Mouse (Mus musculus) layer of hippocampus, adult 2 months (tissue): ENCODE measurements around the gene L3hypdh. TPM values are rescaled to one million over a fixed set of nuclear protein-coding genes. Genes with fewer than 3 reads are reported as not detected.
A peak's percentile ranks its signal among the peaks of the same experiment; 100 is the strongest.

ENCODE experiments used
- DNase-seq, 2 experiments: peaks; one replicate each; pipeline ENCODE4 v3.0.0; 2022; ENCODE audit warnings: low spot score in 2 of 2
- H3K27ac ChIP-seq: fragments of 200-600 bp; 2 replicates; pipeline ENCODE4 v1.8.1; 2022
- H3K4me3 ChIP-seq: fragments of 200-600 bp; 2 replicates; pipeline ENCODE4 v1.8.1; 2022; ENCODE audit warnings: mild to moderate bottlenecking
- CTCF ChIP-seq: fragments of 200-600 bp; conservative IDR thresholded peaks from 2 replicates; pipeline ENCODE4 v1.8.1; 2022; ENCODE audit warnings: antibody characterized with exemption, mild to moderate bottlenecking, moderate library complexity
- microRNA-seq, 2 experiments: library from miRNA; unstranded; fragments of <30 nt; microRNA quantifications; one replicate each; pipeline ENCODE4 v1.2.0; 2021
- total RNA-seq, 2 experiments: library from RNA; stranded (reverse); gene quantifications; 2 replicates each; pipeline ENCODE4 v1.2.3; 2021

L3hypdh gene
- total RNA-seq, 2 experiments from 2014 or later, result 3.0 to 3.5 TPM

DNA sequence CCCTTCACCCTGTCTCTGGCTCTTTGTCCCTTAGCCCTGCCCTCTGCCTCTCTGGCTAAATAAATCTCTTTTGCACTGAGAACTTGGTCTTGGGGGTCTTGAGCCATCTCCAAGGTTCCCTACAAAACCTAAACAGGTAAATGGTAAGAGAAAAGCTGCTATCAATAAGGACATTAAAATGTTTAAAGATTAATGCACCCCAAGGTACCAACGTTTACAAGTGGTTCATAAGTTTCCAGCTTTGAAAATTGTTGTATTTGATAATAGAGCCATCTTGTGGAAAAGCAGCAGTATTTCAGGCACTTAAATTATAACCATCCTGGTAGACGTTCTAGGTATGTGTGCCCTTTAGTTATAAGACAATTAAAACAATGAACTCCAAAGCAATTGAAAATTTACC lies 37.7 kb downstream of the L3hypdh start:
- H3K4me3 ChIP-seq, result no peak overlapping the region
- TF ChIP-seq CTCF, result peak; percentile 92
- no peak for DNase-seq
- H3K27ac ChIP-seq, result no peak overlapping the region

DNA sequence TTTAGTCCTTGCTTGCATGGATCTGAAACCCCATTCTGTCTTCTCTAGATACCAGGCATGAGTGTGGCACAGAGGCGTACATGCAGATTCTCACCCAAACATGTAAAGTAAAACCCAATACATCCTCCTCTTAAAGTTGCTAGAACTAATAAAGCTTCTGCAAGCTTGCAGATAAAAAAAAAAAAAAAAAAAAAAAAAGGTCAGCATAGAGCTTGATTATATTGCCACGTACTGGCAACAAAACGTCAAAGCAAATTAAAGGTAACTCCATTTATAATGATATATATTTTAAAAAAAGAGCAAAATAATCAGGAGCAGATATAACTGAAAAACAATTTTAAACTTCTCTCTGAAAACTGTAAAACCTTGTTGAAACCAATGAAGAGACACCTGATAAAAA lies 44.0 kb downstream of the L3hypdh start:
- no peak for DNase-seq

DNA sequence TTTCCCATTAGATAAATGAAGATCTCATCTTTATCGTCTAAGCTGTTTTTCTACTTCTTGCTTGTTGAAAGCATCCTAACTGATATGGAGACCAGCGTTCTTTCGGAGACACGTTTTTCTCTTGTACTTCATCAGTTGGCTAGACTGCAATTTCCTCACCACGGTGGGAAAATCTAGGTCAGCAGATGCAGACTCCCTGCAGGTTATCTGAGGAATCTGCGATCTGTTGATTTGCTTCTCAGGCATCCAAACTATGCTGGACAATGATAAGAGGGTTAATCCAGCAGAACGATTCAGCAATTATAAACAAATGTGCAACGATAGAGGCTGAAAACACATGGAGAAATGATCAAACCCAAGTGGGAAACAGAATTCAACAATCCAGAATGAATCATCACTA lies 45.7 kb downstream of the L3hypdh start:
- no peak for TF ChIP-seq CTCF
- no peak overlapping the region for H3K4me3 ChIP-seq
- DNase-seq, result no peak
- no peak overlapping the region for H3K27ac ChIP-seq

More for the DNA sequence above, 44.0 kb downstream of the L3hypdh start:
- Histone ChIP-seq H3K4me3 (no peak overlapping the region), H3K27ac (no peak overlapping the region)
- no peak for TF ChIP-seq CTCF

DNA sequence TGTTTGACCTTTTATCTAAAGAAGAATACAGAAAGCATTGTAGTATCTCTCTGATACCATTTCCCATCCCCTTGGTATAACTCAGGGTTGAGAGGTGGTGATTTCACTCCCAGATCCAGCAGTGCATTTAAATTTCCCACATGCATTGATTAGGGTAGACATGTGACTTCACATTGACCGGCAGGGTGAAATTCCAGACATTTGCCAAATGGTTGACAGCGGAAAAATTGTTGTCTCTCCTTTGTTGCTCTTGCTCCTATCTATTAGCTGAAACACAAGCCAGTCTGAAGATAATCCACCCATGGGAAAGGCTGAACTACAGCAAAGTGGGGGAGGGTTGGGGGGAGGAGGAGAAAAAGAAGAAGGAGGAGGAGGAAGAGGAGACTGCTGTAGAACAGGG lies 46.4 kb downstream of the L3hypdh start:
- no peak overlapping the region for H3K27ac ChIP-seq
- no peak overlapping the region for H3K4me3 ChIP-seq
- TF ChIP-seq CTCF, result no peak
- DNase-seq, result no peak

DNA sequence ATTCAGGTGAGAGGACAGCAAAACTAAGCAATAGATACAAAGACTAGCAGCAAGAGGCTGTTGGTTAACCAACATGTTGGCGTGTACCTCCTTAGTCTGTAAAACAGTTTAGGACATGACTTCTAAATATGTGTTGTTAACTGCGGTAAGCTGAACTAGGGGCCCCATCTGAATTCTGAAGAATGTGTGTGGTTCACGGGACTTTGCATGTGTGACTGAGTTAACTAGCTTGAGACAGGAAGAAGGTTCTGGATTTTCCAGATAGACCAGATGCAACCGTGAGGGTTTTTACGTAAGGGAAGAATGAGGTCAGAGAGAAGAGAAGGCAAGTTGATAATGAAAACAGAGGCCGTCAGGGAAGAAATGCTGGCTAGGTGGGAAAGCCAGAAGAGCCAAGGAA lies 48.2 kb downstream of the L3hypdh start:
- no peak overlapping the region for H3K27ac ChIP-seq
- no peak overlapping the region for H3K4me3 ChIP-seq
- TF ChIP-seq CTCF, result no peak
- DNase-seq, result no peak

DNA sequence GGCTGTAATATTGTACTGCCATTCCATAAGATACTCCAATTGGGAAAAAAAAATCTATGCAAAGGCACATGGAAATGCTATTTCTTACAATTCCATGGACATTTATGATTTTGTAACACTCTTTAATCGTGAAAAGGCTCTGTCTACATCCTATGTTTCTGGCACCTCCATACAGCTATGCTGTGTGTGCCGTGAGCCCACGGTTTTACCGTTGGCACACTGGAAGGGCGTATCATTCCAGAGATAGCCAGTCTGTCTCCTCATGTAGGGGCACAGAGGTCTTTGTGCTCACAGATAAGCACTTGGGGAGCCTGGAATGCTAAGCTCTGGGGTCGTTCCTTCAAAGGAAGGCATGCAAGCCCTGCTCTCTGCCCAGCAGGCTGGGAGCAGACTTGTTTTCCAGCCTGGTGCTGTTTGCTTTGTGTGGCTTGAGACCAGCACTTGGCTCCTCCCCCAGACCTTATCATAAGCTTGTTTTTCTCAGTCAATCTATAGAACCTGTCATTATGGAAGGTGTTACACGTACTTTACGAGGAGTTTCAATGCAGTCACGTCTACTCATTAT lies 49.1 kb downstream of the L3hypdh start:
- Histone ChIP-seq H3K4me3 (no peak overlapping the region), H3K27ac (no peak overlapping the region)
- no peak for TF ChIP-seq CTCF
- DNase-seq, result no peak

DNA sequence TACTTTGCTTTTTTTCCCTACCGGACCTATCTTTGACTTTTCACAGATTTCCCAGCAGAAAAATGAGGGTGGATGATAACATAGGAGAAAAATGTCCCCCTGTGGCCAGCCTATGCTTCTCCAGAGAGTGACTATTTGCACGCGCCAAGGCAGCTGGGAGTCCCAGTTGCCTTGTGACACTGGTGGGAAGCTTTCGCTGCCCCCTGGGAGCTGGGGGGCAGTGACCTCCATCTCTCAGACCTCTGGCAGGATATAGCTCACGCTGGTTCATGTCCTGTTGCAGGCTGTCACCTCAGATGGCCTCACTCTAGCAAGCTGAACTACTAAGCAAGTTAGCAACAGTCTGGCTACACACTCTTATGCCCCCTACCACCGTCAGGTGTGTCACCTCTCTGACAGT lies 53.4 kb downstream of the L3hypdh start:
- H3K27ac ChIP-seq, result no peak overlapping the region
- no peak overlapping the region for H3K4me3 ChIP-seq
- DNase-seq, result no peak
- no peak for TF ChIP-seq CTCF

DNA sequence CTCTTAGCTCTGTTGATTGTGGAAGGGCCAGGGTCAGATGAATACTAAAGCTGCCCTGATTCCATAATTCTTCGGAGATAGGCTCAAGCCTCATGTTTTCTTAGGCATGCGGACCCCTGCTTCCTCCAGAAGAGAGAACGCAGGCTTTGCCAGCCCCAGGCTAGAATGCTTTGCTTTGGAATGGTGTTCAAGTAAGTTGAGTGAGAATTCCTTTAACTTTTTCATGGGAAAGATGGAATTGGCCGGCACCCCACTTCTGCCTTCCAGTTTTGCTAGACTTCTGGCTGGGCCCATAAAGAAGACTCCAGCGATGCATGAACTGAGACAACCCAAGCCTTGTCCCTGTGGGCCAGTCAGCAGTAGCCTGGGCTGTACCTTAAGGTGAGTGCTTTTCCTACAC lies 54.1 kb downstream of the L3hypdh start:
- TF ChIP-seq CTCF, result no peak
- no peak for DNase-seq

DNA sequence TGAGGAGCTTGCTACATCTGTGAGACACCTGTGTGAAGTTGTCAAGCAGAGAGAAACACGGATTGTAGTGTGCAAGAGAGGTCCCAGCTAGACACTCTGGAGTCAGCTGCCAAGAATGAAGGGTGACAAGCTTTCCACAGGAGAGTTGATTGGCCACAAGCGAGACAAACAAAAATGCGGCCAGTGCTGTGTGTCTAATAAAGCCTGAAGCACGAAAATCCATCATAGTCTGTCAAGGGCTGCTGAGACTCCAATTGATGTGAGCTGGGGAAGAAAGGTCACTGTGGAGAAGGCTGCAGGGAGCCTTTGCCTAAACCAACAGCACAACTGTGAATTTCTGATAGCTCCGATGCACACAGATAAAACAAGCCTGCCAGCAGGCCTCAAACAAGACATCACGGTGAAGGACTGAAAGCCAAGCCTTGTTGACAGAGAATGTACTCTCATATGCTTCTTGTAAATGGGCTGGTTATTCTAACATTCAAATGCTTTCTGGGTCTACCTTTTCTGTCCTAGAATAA lies 59.9 kb downstream of the L3hypdh start:
- no peak for TF ChIP-seq CTCF
- Histone ChIP-seq H3K27ac (no peak overlapping the region), H3K4me3 (no peak overlapping the region)
- DNase-seq, result no peak

More for the DNA sequence above, 54.1 kb downstream of the L3hypdh start:
- Histone ChIP-seq H3K4me3 (no peak overlapping the region), H3K27ac (no peak overlapping the region)

DNA sequence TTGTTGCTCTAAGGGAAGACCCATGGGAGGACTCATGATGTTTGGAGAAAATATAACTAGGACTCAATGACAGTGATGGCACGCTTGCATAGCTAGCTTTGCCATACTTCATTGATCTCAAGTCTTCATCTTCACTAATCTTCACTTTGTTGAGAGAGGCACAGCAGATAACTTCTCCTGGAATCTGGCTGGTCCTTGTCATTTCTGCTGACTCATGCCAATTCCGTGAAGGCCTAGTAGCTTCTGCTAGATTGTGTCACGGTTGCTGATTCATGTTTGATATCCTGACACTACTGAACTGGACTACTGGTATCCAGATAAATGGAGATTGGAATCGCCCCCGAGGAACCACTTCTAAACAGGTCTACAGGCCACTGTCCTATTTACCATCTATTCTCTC lies 61.7 kb downstream of the L3hypdh start:
- H3K4me3 ChIP-seq, result no peak overlapping the region
- no peak overlapping the region for H3K27ac ChIP-seq
- no peak for DNase-seq
- no peak for TF ChIP-seq CTCF

Small RNA genes within 50 kb of the gene (microRNA-seq; reads per million reads assigned to microRNA genes)
- 0 reads per million in 2 experiments for gene Gm24466

Other genes starting within 250 kb of the L3hypdh start
- 10 to 100 TPM; 13.5 TPM for gene Gpr135, start 14.3 kb downstream of the L3hypdh start, total RNA-seq
- 10 to 100 TPM; 47.8 to 52.6 TPM for gene Jkamp, start 150 bp upstream of the L3hypdh start, total RNA-seq
- not detected for gene Ccdc175, start 99.6 kb upstream of the L3hypdh start, total RNA-seq